Mouse (Mus musculus): Measurements from ENCODE around the gene AW822073.

GRCm38 (mm10) chr10:58205986-58206385 is 18.7 kb downstream of the AW822073 start:
- TF ChIP-seq POLR2A (IDR thresholded peaks at IDR 0.05; ENCODE audit: borderline replicate concordance, extremely low read depth, low read depth, low read length): no peak
- TF ChIP-seq CTCF (IDR thresholded peaks at IDR 0.05; ENCODE audit: insufficient read depth, low read length): no peak
